Mouse (Mus musculus): ENCODE results near the gene Hmgcs1.
"Not testable (repeated sequence)": the region's sequence is repeated elsewhere in the genome, so short reads cannot be mapped to it uniquely, and the experiment has no call there.

Gene Hmgcs1

GRCm38 (mm10) chr13:119706278-119706880 is 16.2 kb downstream of the Hmgcs1 start:
- DNase-seq: not testable (repeated sequence)

GRCm38 (mm10) chr13:119706953-119707352 is 16.8 kb downstream of the Hmgcs1 start:
- DNase-seq: no peak

- DNase-seq: no peak
Measured at GRCm38 (mm10) chr13:119707906-119708305, 17.7 kb downstream of the Hmgcs1 start.

- DNase-seq: no peak
Measured at GRCm38 (mm10) chr13:119708941-119709340, 18.8 kb downstream of the Hmgcs1 start.

GRCm38 (mm10) chr13:119709388-119710267 is 19.4 kb downstream of the Hmgcs1 start:
- DNase-seq: no peak

- DNase-seq: no peak
Measured at GRCm38 (mm10) chr13:119710268-119710610, 20.1 kb downstream of the Hmgcs1 start.

GRCm38 (mm10) chr13:119712463-119712862 is 22.3 kb downstream of the Hmgcs1 start:
- no peak for DNase-seq

- DNase-seq: no peak
Measured at GRCm38 (mm10) chr13:119713107-119713787, 23.1 kb downstream of the Hmgcs1 start.

GRCm38 (mm10) chr13:119713821-119714220 is 23.6 kb downstream of the Hmgcs1 start:
- peak; percentile 66 to 75 for DNase-seq

GRCm38 (mm10) chr13:119716105-119716504 is 25.9 kb downstream of the Hmgcs1 start:
- DNase-seq: no peak

- no peak for DNase-seq
Measured at GRCm38 (mm10) chr13:119722447-119722846, 32.3 kb downstream of the Hmgcs1 start.

- DNase-seq: no peak
Measured at GRCm38 (mm10) chr13:119723368-119723767, 33.2 kb downstream of the Hmgcs1 start.

- DNase-seq: no peak
Measured at GRCm38 (mm10) chr13:119724541-119724940, 34.4 kb downstream of the Hmgcs1 start.

GRCm38 (mm10) chr13:119727608-119728387 is 37.6 kb downstream of the Hmgcs1 start:
- DNase-seq: peak in 1 of 2 experiments; percentile 12

GRCm38 (mm10) chr13:119729406-119729805 is 39.2 kb downstream of the Hmgcs1 start:
- no peak for DNase-seq

- DNase-seq: no peak
Measured at GRCm38 (mm10) chr13:119731448-119731847, 41.3 kb downstream of the Hmgcs1 start.

GRCm38 (mm10) chr13:119741390-119742237 is 51.4 kb downstream of the Hmgcs1 start:
- peak in 1 of 2 experiments; percentile 21 for DNase-seq

- no peak for DNase-seq
Measured at GRCm38 (mm10) chr13:119742711-119743415, 52.7 kb downstream of the Hmgcs1 start.

GRCm38 (mm10) chr13:119743470-119743869 is 53.3 kb downstream of the Hmgcs1 start:
- no peak for DNase-seq

- no peak for DNase-seq
Measured at GRCm38 (mm10) chr13:119746930-119747329, 56.8 kb downstream of the Hmgcs1 start.
